Mouse (Mus musculus): ENCODE measurements around the gene Limd2.

Limd2 gene

DNA sequence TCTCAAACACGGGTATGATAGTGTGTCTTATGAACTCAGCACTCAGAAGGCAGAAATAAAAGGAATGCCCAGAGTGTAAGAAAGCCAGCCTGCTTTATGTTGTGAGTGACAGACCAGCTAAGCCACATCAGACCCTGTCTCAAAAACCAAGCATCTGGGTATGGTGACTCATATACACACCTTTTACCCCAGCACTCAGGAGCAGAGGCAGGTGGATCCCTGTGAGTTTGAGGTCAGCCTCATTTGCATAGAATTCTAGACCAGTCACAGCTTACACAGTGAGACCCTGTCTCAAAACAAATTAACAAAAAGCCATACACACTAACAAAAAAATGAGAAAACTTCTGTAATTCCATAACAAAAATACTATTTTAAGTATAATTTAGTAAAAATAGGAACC is 34.8 kb downstream of the Limd2 start:
- DNase-seq (ENCODE audit: low spot score): no peak

DNA sequence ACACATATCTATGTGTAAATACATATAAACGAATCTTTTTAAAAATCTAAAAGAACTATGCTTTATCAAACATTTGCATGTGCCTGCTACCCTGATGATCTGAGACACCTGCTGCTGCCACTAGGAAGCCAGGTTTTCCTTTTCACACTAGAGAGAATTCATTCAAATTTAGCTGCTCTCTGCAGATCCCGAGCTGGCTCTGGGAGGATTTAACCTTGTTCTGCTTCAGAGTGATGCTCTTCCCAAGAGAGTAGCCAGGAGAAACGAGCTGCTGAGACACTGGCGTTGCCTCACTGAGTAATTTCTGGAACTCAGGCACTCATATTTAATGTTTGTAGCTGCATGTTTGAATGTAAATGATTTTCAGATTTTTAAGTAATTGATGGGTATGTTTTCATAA is 35.9 kb downstream of the Limd2 start:
- no peak for DNase-seq (ENCODE audit: low spot score)

DNA sequence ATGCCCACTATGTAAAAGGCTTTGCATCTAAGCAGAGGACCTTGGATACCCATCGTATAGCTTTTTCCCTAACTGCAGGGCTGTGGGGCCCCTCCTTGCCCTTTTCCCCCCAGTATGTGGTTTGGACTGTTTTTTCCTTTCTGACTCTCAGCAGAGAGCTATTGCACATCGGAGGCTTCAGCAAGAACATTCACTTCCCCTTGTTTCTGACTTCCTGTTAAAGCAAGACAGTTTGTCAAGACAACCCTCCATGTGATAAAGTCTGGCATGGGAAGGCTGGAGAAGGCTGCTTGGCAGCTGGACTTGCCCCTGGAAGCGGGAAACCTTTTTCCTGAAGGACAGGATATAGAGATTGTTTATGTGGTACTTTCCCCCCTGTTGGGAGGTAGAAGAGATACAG is 37.9 kb downstream of the Limd2 start:
- no peak for DNase-seq (ENCODE audit: low spot score)

DNA sequence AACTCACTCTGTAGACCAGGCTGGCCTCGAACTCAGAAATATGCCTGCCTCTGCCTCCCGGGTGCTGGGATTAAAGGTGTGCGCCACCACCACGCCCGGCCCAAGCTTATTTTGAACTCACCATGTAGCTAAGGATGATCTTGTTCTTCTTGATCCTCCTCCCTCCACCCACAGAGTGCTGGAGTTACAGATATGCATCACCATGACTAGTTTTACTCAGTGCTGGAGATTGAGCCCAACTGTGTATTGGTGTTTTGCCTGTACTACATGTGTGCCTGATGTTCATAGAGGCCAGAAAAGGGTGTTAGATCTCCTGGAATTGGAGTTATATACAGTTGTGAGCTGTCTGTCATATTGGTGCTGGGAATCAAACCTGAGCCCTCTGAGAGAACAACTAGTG is 38.4 kb downstream of the Limd2 start:
- DNase-seq (ENCODE audit: low spot score): no peak

DNA sequence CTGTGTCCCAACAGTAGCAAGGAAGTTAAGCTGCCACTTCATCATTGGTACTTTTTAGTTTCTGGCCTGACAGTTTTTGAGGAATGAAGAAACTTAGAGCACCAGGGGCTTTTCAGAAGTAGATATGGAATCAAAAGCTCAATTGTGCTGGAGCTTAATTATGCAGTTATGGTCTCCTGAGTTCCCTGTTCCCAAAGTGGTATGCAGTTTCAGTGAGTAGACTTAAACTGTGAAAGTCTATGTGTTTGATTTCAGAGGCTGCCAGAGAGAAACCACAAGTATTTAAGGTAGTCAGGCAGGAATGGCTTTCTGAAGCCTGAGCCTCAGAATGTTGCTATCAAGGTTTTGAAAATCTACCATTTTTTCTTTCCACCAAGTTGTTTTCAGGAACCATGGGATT is 49.0 kb downstream of the Limd2 start:
- DNase-seq (ENCODE audit: low spot score): no peak
